In genomic region chr9:64094083-64094482, GRCm38 (mm10) we compare ENCODE assay signal across 9 mouse cellular contexts. TPM values are rescaled to one million over a fixed set of nuclear protein-coding genes. Genes with fewer than 3 reads are reported as not detected.
DNase-seq lines count a peak whose midpoint lies in the region; ATAC-seq and TF ChIP-seq lines count a peak whose summit lies in the region.
"Had no signal": no experiment of that assay in that cellular context is flagged by ENCODE, and none has a peak within 500 bp of the region (broad histone marks: within the 10 kb centered on the region; RNA-seq: fewer than 3 reads in every experiment).

No protein-coding gene starts in this region.

- H3K9me3 ChIP-seq in forebrain, postnatal 0 days (ENCODE audit: low read length) = no peaks in the 10 kb centered on the region
- H3K9me3 ChIP-seq in lung, postnatal 0 days (ENCODE audit: low read length) = no peaks in the 10 kb centered on the region

- no peaks in the 10 kb centered on the region for H3K4me1 ChIP-seq in forebrain, postnatal 0 days (ENCODE audit: insufficient read depth)
- H3K4me1 ChIP-seq in lung, postnatal 0 days (ENCODE audit: insufficient read depth, low read depth, low read length) = peaks cover 9% of the 10 kb centered on the region; the same call in 1 of the 2 replicates

- no peak for TF ChIP-seq CTCF in layer of hippocampus, adult 2 months (conservative IDR thresholded peaks at IDR 0.05)
- TF ChIP-seq CTCF in forebrain, postnatal 0 days (IDR thresholded peaks at IDR 0.05; ENCODE audit: low read depth) = no peak
- TF ChIP-seq CTCF in lung, postnatal 0 days (IDR thresholded peaks at IDR 0.05) = no peak

- no peaks in the 10 kb centered on the region for H3K27me3 ChIP-seq in forebrain, postnatal 0 days (ENCODE audit: insufficient read depth, low read length)
- no peaks in the 10 kb centered on the region for H3K27me3 ChIP-seq in lung, postnatal 0 days (replicated peaks; ENCODE audit: insufficient read depth, low read length)

- DNase-seq in layer of hippocampus, adult 11-12 months (ENCODE audit: low spot score) = peak; percentile 44
- no peak for DNase-seq in layer of hippocampus, adult 2 months (ENCODE audit: low spot score in 2 of 2)
- DNase-seq in forebrain, postnatal 0 days = peak; percentile 16
- DNase-seq in kidney, adult 11 months = peak; percentile 28
- DNase-seq in lung, postnatal 0 days (ENCODE audit: low spot score) = peak; percentile 80
- no peak for DNase-seq in urinary bladder, postnatal 10 days (ENCODE audit: low spot score)
- DNase-seq: cerebellum, adult 9-10 months had no signal

- H3K4me2 ChIP-seq in forebrain, postnatal 0 days (ENCODE audit: low read depth) = no peak overlapping the region
- no peak overlapping the region for H3K4me2 ChIP-seq in lung, postnatal 0 days (replicated peaks; ENCODE audit: low read depth, low read length)

- H3K36me3 ChIP-seq in forebrain, postnatal 0 days (ENCODE audit: insufficient read depth) = no peaks in the 10 kb centered on the region
- no peaks in the 10 kb centered on the region for H3K36me3 ChIP-seq in lung, postnatal 0 days (ENCODE audit: insufficient read depth, low read length)

- no peak overlapping the region for H3K9ac ChIP-seq in forebrain, postnatal 0 days
- H3K9ac ChIP-seq in lung, postnatal 0 days (replicated peaks; ENCODE audit: low read depth) = no peak overlapping the region

- 25% methylated on average over 11 of the region's 11 CpGs for WGBS in forebrain, postnatal 0 days
- 26% methylated on average over 11 of the region's 11 CpGs for WGBS in lung, postnatal 0 days

- no peak overlapping the region for H3K27ac ChIP-seq in layer of hippocampus, adult 2 months
- H3K27ac ChIP-seq in forebrain, postnatal 0 days (ENCODE audit: low read depth, low read length) = no peak overlapping the region
- peak overlapping the region; percentile 64 for H3K27ac ChIP-seq in lung, postnatal 0 days (ENCODE audit: low read length)

- peak; percentile 94 for TF ChIP-seq EP300 in lung, postnatal 0 days (IDR thresholded peaks at IDR 0.05)

- no peak overlapping the region for H3K4me3 ChIP-seq in layer of hippocampus, adult 2 months
- H3K4me3 ChIP-seq in forebrain, postnatal 0 days (ENCODE audit: low read depth, low read length) = no peak overlapping the region
- no peak overlapping the region for H3K4me3 ChIP-seq in lung, postnatal 0 days (ENCODE audit: low read depth, low read length)

- peak; percentile 43; the same call in 1 of the 2 replicates for ATAC-seq in forebrain, postnatal 0 days
- ATAC-seq in lung, postnatal 0 days = peak; percentile 93
- no peak for ATAC-seq in activated CD4-positive, CD25-positive, alpha-beta regulatory T cell, adult 4 months
- no peak for ATAC-seq in megakaryocyte-erythroid progenitor cell, adult 5-6 weeks (replicated peaks; ENCODE audit: low FRiP score, low TSS enrichment, poor library complexity, severe bottlenecking)

RNA-seq across cellular contexts. Expression of gene Lctl, which starts 22.9 kb away (rescaled TPM):
- not detected for total RNA-seq in layer of hippocampus, adult 2 months (2021)
- total RNA-seq in forebrain, postnatal 0 days (2014; rRNA removed) = not detected in 2 replicates
- not detected in 2 replicates for polyA plus RNA-seq in forebrain, postnatal 0 days (2015; fragmentation: Nextera tagmentation; extraction: Ambion mirVana)
- polyA plus RNA-seq in lung, postnatal 0 days (2015; fragmentation: Nextera tagmentation; extraction: Ambion mirVana) = not detected in 2 replicates
- not detected for polyA plus RNA-seq in activated CD4-positive, CD25-positive, alpha-beta regulatory T cell, adult 4 months (2017; shearing (Covaris generic))
- not detected in 2 replicates for total RNA-seq in megakaryocyte-erythroid progenitor cell, adult 5-6 weeks (2014; fragmentation: Nextera tagmentation)
- not detected in 2 replicates for total RNA-seq in megakaryocyte-erythroid progenitor cell, adult 5-6 weeks (2017)

Comparison
In these comparisons a context has a peak if more than half of its experiments do, and no peak if none do; other contexts are left out.
1. DNase-seq: peak in layer of hippocampus, adult 11-12 months (single experiment), forebrain, postnatal 0 days (single experiment), kidney, adult 11 months (single experiment) and lung, postnatal 0 days (single experiment); none in layer of hippocampus, adult 2 months (0 of 2) and urinary bladder, postnatal 10 days (single experiment).
2. ATAC-seq: peak in forebrain, postnatal 0 days (single experiment) and lung, postnatal 0 days (single experiment); none in activated CD4-positive, CD25-positive, alpha-beta regulatory T cell, adult 4 months (single experiment) and megakaryocyte-erythroid progenitor cell, adult 5-6 weeks (single experiment).